Mouse (Mus musculus) intestine, embryonic 14.5 days (tissue): Measurements from ENCODE around the gene Rrp9. TPM values are rescaled to one million over a fixed set of nuclear protein-coding genes. Genes with fewer than 3 reads are reported as not detected.
A peak's percentile ranks its signal among the peaks of the same experiment; 100 is the strongest.

Source experiments
- ATAC-seq: fragments of 200-750 bp; cut with Nextera tagmentation; replicated peaks from 2 replicates; pipeline ENCODE4 v1.8.0; 2017; ENCODE audit warnings: low read depth, moderate number of reproducible peaks, moderate TSS enrichment, moderate library complexity; ENCODE audit not compliant: low FRiP score, low TSS enrichment
- DNase-seq: peaks from one replicate; pipeline ENCODE4 v3.0.0-alpha.2; 2018; ENCODE audit warnings: low spot score
- H3K27ac ChIP-seq: fragments of 300-500 bp; sonication (generic); 2 replicates; pipeline ENCODE4 v1.5.1; 2014; ENCODE audit warnings: low read depth, mild to moderate bottlenecking, control low read depth
- H3K27me3 ChIP-seq: fragments of 300-500 bp; sonication (generic); replicated peaks from 2 replicates; pipeline ENCODE4 v1.6.1; 2014; ENCODE audit warnings: low read length, control low read depth; ENCODE audit not compliant: control insufficient read depth, insufficient read depth
- H3K36me3 ChIP-seq: fragments of 300-500 bp; sonication (generic); 2 replicates; pipeline ENCODE4 v1.6.1; 2014; ENCODE audit warnings: low read length, control low read depth; ENCODE audit not compliant: control insufficient read depth, insufficient read depth
- H3K4me1 ChIP-seq: fragments of 300-500 bp; sonication (generic); replicated peaks from 2 replicates; pipeline ENCODE4 v1.6.1; 2014; ENCODE audit warnings: low read length, control low read depth, mixed read lengths; ENCODE audit not compliant: control insufficient read depth, insufficient read depth
- H3K4me2 ChIP-seq: fragments of 300-500 bp; sonication (generic); 2 replicates; pipeline ENCODE4 v1.6.1; 2014; ENCODE audit warnings: low read length
- H3K4me3 ChIP-seq: fragments of 300-500 bp; sonication (generic); 2 replicates; pipeline ENCODE4 v1.5.1; 2014; ENCODE audit warnings: low read depth, low read length, control low read depth, mixed read lengths
- H3K9ac ChIP-seq: fragments of 300-500 bp; sonication (generic); 2 replicates; pipeline ENCODE4 v1.6.1; 2014; ENCODE audit warnings: mild to moderate bottlenecking, low read length
- H3K9me3 ChIP-seq: fragments of 300-500 bp; sonication (generic); 2 replicates; pipeline ENCODE4 v1.6.1; 2016; ENCODE audit warnings: low read length, control low read depth; ENCODE audit not compliant: control insufficient read depth
- WGBS: fragments of 180-500 bp; shearing (Covaris S2); extraction: QIAGEN DNeasy Blood & Tissue Kit; methylation state at CpG from one replicate; pipeline ENCODE4 v1.1.7; 2014; 5-methylcytosine and 5-hydroxymethylcytosine counted together
- polyA plus RNA-seq: library from polyadenylated mRNA; unstranded; fragments of >200 nt; fragmentation: Nextera tagmentation; extraction: Ambion mirVana; gene quantifications from 2 replicates; pipeline ENCODE4 v1.2.1, GENCODE M21; 2014

Rrp9 gene
- polyA plus RNA-seq, 1 experiment from 2014 or later, result 52.4 TPM

GRCm38 (mm10) chr9:106466721-106467120 lies 9.0 kb upstream of the Rrp9 start:
- no peak overlapping the region for H3K4me2 ChIP-seq
- H3K27me3 ChIP-seq, result no peaks in the 10 kb centered on the region
- no peak overlapping the region for H3K9ac ChIP-seq
- ATAC-seq (no peak), DNase-seq (no peak)
- peaks cover 21% of the 10 kb centered on the region for H3K36me3 ChIP-seq
- 88% methylated on average over 6 of the region's 6 CpGs for WGBS
- H3K9me3 ChIP-seq, result no peaks in the 10 kb centered on the region
- H3K27ac ChIP-seq, result no peak overlapping the region
- no peak overlapping the region for H3K4me3 ChIP-seq
- peaks cover 6% of the 10 kb centered on the region; the same call in 1 of the 2 replicates for H3K4me1 ChIP-seq

GRCm38 (mm10) chr9:106467746-106468145 lies 8.0 kb upstream of the Rrp9 start:
- Histone ChIP-seq H3K27ac (no peak overlapping the region), H3K4me1 (peaks cover 13% of the 10 kb centered on the region; the same call in 1 of the 2 replicates), H3K9ac (no peak overlapping the region), H3K9me3 (no peaks in the 10 kb centered on the region), H3K36me3 (peaks cover 11% of the 10 kb centered on the region), H3K4me2 (no peak overlapping the region), H3K27me3 (no peaks in the 10 kb centered on the region), H3K4me3 (no peak overlapping the region)
- DNase-seq (no peak), ATAC-seq (no peak)
- WGBS, result 90% methylated on average over 7 of the region's 7 CpGs

- H3K27me3 ChIP-seq, result no peaks in the 10 kb centered on the region
- no peak for DNase-seq
- H3K4me2 ChIP-seq, result no peak overlapping the region
- no peaks in the 10 kb centered on the region for H3K36me3 ChIP-seq
- no peak overlapping the region for H3K9ac ChIP-seq
- no peak for ATAC-seq
- peaks cover 13% of the 10 kb centered on the region; the same call in 1 of the 2 replicates for H3K4me1 ChIP-seq
- no peak overlapping the region for H3K27ac ChIP-seq
- WGBS, result 70% methylated on average over 6 of the region's 6 CpGs
- H3K4me3 ChIP-seq, result no peak overlapping the region
- no peaks in the 10 kb centered on the region for H3K9me3 ChIP-seq
Measured at GRCm38 (mm10) chr9:106469317-106469716, 6.4 kb upstream of the Rrp9 start.

DNA sequence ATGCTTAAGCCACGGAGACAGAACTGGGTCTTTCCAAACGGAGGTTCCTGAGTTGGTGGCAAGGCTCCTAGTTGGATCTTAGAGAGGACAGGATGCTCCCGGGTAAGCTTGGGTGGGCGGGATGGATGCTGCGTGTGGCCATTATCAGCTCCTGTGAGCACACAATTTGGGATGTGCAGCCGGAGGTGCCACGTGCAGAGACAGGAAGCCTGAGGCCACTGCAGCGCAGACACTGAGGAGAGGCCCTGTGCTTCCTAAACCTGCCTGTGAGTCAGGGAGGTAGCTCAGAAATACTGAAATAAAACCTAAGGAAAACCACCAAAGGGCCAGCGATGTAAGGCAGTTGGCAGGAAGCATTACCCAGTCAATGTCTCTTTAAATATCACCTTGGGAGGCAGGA lies 6.0 kb upstream of the Rrp9 start:
- no peak overlapping the region for H3K9ac ChIP-seq
- H3K36me3 ChIP-seq, result no peaks in the 10 kb centered on the region
- H3K27ac ChIP-seq, result no peak overlapping the region
- no peaks in the 10 kb centered on the region for H3K9me3 ChIP-seq
- 71% methylated on average over 9 of the region's 9 CpGs for WGBS
- H3K4me1 ChIP-seq, result peaks cover 13% of the 10 kb centered on the region; the same call in 1 of the 2 replicates
- no peak overlapping the region for H3K4me2 ChIP-seq
- no peak overlapping the region for H3K4me3 ChIP-seq
- DNase-seq (no peak), ATAC-seq (no peak)
- H3K27me3 ChIP-seq, result no peaks in the 10 kb centered on the region

DNA sequence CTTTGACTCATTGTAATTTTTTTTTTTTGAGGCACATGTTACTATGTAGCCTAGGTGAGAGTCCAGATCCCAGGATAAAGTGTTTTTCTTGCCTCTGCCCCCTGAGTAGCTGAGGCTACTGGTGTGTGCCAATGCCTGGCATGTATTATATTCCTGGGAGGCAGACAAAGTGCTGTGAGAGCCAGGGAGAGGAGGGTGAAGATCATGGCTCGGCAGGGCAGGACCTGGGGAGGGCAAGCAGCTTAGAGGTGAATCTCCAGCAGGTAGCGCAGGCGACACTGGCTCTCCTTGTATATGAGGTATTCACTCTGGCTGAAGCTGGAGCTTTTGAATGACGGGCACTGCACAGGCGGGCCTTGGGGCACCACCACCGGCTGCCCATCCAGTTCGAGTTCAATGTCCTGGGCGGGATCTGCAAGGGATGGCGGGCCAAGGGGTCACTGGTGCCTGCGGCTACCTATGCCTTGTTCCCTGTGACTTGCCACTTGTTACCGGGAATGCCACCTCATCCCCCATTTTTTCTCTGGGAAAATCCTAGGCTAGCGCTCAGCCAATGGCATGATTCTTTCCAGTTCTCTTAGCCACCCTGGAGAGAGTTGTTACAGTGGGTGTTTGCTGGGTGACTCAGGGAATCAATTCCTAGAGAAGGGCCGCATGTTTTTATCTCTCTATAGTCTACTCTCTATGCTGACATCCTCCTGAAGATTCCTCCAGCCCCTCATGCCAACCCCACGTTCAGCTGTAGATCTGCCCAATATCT lies 4.6 kb upstream of the Rrp9 start:
- H3K4me2 ChIP-seq, result peak overlapping the region; percentile 42
- WGBS, result 62% methylated on average over 14 of the region's 14 CpGs
- no peaks in the 10 kb centered on the region for H3K27me3 ChIP-seq
- no peaks in the 10 kb centered on the region for H3K36me3 ChIP-seq
- H3K4me3 ChIP-seq, result peak overlapping the region; percentile 15; the same call in 1 of the 2 replicates
- ATAC-seq, result no peak
- DNase-seq, result no peak
- H3K9ac ChIP-seq, result no peak overlapping the region
- no peaks in the 10 kb centered on the region for H3K9me3 ChIP-seq
- H3K4me1 ChIP-seq, result peaks cover 10% of the 10 kb centered on the region; the same call in 1 of the 2 replicates
- no peak overlapping the region for H3K27ac ChIP-seq

DNA sequence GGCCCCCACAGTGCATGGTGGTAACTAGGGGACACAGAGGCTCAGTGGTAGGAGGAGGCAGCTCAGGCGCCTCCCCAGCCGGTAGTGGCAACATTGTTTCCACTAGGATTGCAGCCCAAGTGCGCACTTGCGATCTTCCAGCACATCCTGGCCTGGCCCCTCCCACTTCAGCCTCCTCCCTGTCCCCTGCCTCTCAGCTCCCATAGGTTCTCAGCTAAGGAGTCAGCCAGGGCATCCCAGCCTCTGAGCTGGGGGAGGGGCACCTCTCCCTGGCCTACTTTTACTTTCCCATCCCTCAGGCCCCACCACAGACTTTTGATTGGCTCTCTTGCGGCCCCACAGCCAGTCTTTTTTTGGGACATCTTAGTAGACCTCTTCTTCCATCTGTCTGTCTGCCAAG lies 3.9 kb upstream of the Rrp9 start:
- DNase-seq (no peak), ATAC-seq (peak; percentile 23; the same call in 1 of the 2 replicates)
- Histone ChIP-seq H3K27ac (no peak overlapping the region), H3K9me3 (no peaks in the 10 kb centered on the region), H3K4me3 (peak overlapping the region; percentile 15; the same call in 1 of the 2 replicates), H3K4me1 (peaks cover 15% of the 10 kb centered on the region; the same call in 1 of the 2 replicates), H3K36me3 (no peaks in the 10 kb centered on the region), H3K4me2 (peak overlapping the region; percentile 42), H3K27me3 (no peaks in the 10 kb centered on the region), H3K9ac (no peak overlapping the region)
- WGBS, result 11% methylated on average over 5 of the region's 5 CpGs

- Histone ChIP-seq H3K27ac (peak overlapping the region; percentile 27; the same call in 1 of the 2 replicates), H3K4me1 (peaks cover 15% of the 10 kb centered on the region; the same call in 1 of the 2 replicates), H3K4me3 (no peak overlapping the region), H3K4me2 (no peak overlapping the region), H3K27me3 (no peaks in the 10 kb centered on the region), H3K36me3 (no peaks in the 10 kb centered on the region), H3K9ac (no peak overlapping the region), H3K9me3 (no peaks in the 10 kb centered on the region)
- DNase-seq (no peak), ATAC-seq (no peak)
- WGBS, result 65% methylated on average over 4 of the region's 4 CpGs
Measured at GRCm38 (mm10) chr9:106472321-106472720, 3.4 kb upstream of the Rrp9 start.

- Histone ChIP-seq H3K4me2 (no peak overlapping the region), H3K9me3 (no peaks in the 10 kb centered on the region), H3K27ac (no peak overlapping the region), H3K4me3 (no peak overlapping the region), H3K4me1 (peaks cover 21% of the 10 kb centered on the region), H3K9ac (no peak overlapping the region), H3K27me3 (no peaks in the 10 kb centered on the region), H3K36me3 (no peaks in the 10 kb centered on the region)
- WGBS, result 91% methylated on average over 16 of the region's 16 CpGs
- no peak for DNase-seq
- ATAC-seq, result no peak
Measured at GRCm38 (mm10) chr9:106473081-106473752, 2.5 kb upstream of the Rrp9 start.
